Mouse (Mus musculus): ENCODE data around the gene Cog5. TPM values are rescaled to one million over a fixed set of nuclear protein-coding genes. Genes with fewer than 3 reads are reported as not detected.

Gene Cog5
- polyA plus RNA-seq, 1 experiment from 2014 or later = 36.8 TPM

- Histone ChIP-seq H3K27me3 (ENCODE audit: control insufficient read depth, insufficient read depth, low read length) (no peaks in the 10 kb centered on the region), H3K4me3 (ENCODE audit: low read depth, low read length) (no peak overlapping the region), H3K9ac (replicated peaks; ENCODE audit: low read length) (no peak overlapping the region), H3K9me3 (replicated peaks; ENCODE audit: control insufficient read depth, low read length) (no peaks in the 10 kb centered on the region), H3K27ac (replicated peaks; ENCODE audit: low read depth, low read length) (no peak overlapping the region), H3K4me2 (ENCODE audit: low read depth, low read length) (no peak overlapping the region), H3K4me1 (ENCODE audit: control insufficient read depth, insufficient read depth, low read length) (no peaks in the 10 kb centered on the region), H3K36me3 (replicated peaks; ENCODE audit: control insufficient read depth, insufficient read depth, low read depth, low read length) (no peaks in the 10 kb centered on the region)
- no peak for ATAC-seq (replicated peaks; ENCODE audit: insufficient number of reproducible peaks, low FRiP score, low TSS enrichment, low read depth)
- WGBS = 78% methylated on average over 5 of the region's 5 CpGs
- no peak for DNase-seq (ENCODE audit: low spot score)
Measured at GRCm38 (mm10) chr12:31835480-31835879, 180.8 kb downstream of the Cog5 start.

GRCm38 (mm10) chr12:31836211-31836610, 181.5 kb downstream of the Cog5 start:
- Histone ChIP-seq H3K36me3 (replicated peaks; ENCODE audit: control insufficient read depth, insufficient read depth, low read depth, low read length) (no peaks in the 10 kb centered on the region), H3K27ac (replicated peaks; ENCODE audit: low read depth, low read length) (no peak overlapping the region), H3K9me3 (replicated peaks; ENCODE audit: control insufficient read depth, low read length) (no peaks in the 10 kb centered on the region), H3K4me3 (ENCODE audit: low read depth, low read length) (no peak overlapping the region), H3K9ac (replicated peaks; ENCODE audit: low read length) (no peak overlapping the region), H3K27me3 (ENCODE audit: control insufficient read depth, insufficient read depth, low read length) (no peaks in the 10 kb centered on the region), H3K4me2 (ENCODE audit: low read depth, low read length) (no peak overlapping the region), H3K4me1 (ENCODE audit: control insufficient read depth, insufficient read depth, low read length) (no peaks in the 10 kb centered on the region)
- ATAC-seq (replicated peaks; ENCODE audit: insufficient number of reproducible peaks, low FRiP score, low TSS enrichment, low read depth) = no peak
- WGBS = 2% methylated on average over 1 of the region's 1 CpGs
- DNase-seq (ENCODE audit: low spot score) = no peak

- H3K4me3 ChIP-seq (ENCODE audit: low read depth, low read length) = no peak overlapping the region
- H3K4me1 ChIP-seq (ENCODE audit: control insufficient read depth, insufficient read depth, low read length) = no peaks in the 10 kb centered on the region
- no peak overlapping the region for H3K27ac ChIP-seq (replicated peaks; ENCODE audit: low read depth, low read length)
- no peaks in the 10 kb centered on the region for H3K9me3 ChIP-seq (replicated peaks; ENCODE audit: control insufficient read depth, low read length)
- H3K36me3 ChIP-seq (replicated peaks; ENCODE audit: control insufficient read depth, insufficient read depth, low read depth, low read length) = no peaks in the 10 kb centered on the region
- no peaks in the 10 kb centered on the region for H3K27me3 ChIP-seq (ENCODE audit: control insufficient read depth, insufficient read depth, low read length)
- no peak overlapping the region for H3K4me2 ChIP-seq (ENCODE audit: low read depth, low read length)
- DNase-seq (ENCODE audit: low spot score) (no peak), ATAC-seq (replicated peaks; ENCODE audit: insufficient number of reproducible peaks, low FRiP score, low TSS enrichment, low read depth) (no peak)
- H3K9ac ChIP-seq (replicated peaks; ENCODE audit: low read length) = no peak overlapping the region
Measured at GRCm38 (mm10) chr12:31838521-31838920, 183.9 kb downstream of the Cog5 start.

- Histone ChIP-seq H3K4me3 (ENCODE audit: low read depth, low read length) (no peak overlapping the region), H3K9ac (replicated peaks; ENCODE audit: low read length) (no peak overlapping the region), H3K9me3 (replicated peaks; ENCODE audit: control insufficient read depth, low read length) (no peaks in the 10 kb centered on the region), H3K36me3 (replicated peaks; ENCODE audit: control insufficient read depth, insufficient read depth, low read depth, low read length) (no peaks in the 10 kb centered on the region), H3K27me3 (ENCODE audit: control insufficient read depth, insufficient read depth, low read length) (no peaks in the 10 kb centered on the region), H3K4me2 (ENCODE audit: low read depth, low read length) (no peak overlapping the region), H3K27ac (replicated peaks; ENCODE audit: low read depth, low read length) (no peak overlapping the region), H3K4me1 (ENCODE audit: control insufficient read depth, insufficient read depth, low read length) (no peaks in the 10 kb centered on the region)
- DNase-seq (ENCODE audit: low spot score) (no peak), ATAC-seq (replicated peaks; ENCODE audit: insufficient number of reproducible peaks, low FRiP score, low TSS enrichment, low read depth) (no peak)
Measured at GRCm38 (mm10) chr12:31839249-31839648, 184.6 kb downstream of the Cog5 start.

GRCm38 (mm10) chr12:31846077-31846476, 191.4 kb downstream of the Cog5 start:
- WGBS = 78% methylated on average over 3 of the region's 3 CpGs
- DNase-seq (ENCODE audit: low spot score) = no peak
- H3K9me3 ChIP-seq (replicated peaks; ENCODE audit: control insufficient read depth, low read length) = no peaks in the 10 kb centered on the region
- no peaks in the 10 kb centered on the region for H3K27me3 ChIP-seq (ENCODE audit: control insufficient read depth, insufficient read depth, low read length)
- H3K36me3 ChIP-seq (replicated peaks; ENCODE audit: control insufficient read depth, insufficient read depth, low read depth, low read length) = no peaks in the 10 kb centered on the region
- no peak overlapping the region for H3K4me2 ChIP-seq (ENCODE audit: low read depth, low read length)
- H3K27ac ChIP-seq (replicated peaks; ENCODE audit: low read depth, low read length) = no peak overlapping the region
- H3K9ac ChIP-seq (replicated peaks; ENCODE audit: low read length) = no peak overlapping the region
- no peak for ATAC-seq (replicated peaks; ENCODE audit: insufficient number of reproducible peaks, low FRiP score, low TSS enrichment, low read depth)
- H3K4me1 ChIP-seq (ENCODE audit: control insufficient read depth, insufficient read depth, low read length) = no peaks in the 10 kb centered on the region
- H3K4me3 ChIP-seq (ENCODE audit: low read depth, low read length) = no peak overlapping the region

- no peak for DNase-seq (ENCODE audit: low spot score)
- H3K4me1 ChIP-seq (ENCODE audit: control insufficient read depth, insufficient read depth, low read length) = no peaks in the 10 kb centered on the region
- no peaks in the 10 kb centered on the region for H3K36me3 ChIP-seq (replicated peaks; ENCODE audit: control insufficient read depth, insufficient read depth, low read depth, low read length)
- H3K27ac ChIP-seq (replicated peaks; ENCODE audit: low read depth, low read length) = no peak overlapping the region
- no peak for ATAC-seq (replicated peaks; ENCODE audit: insufficient number of reproducible peaks, low FRiP score, low TSS enrichment, low read depth)
- no peak overlapping the region for H3K4me2 ChIP-seq (ENCODE audit: low read depth, low read length)
- H3K4me3 ChIP-seq (ENCODE audit: low read depth, low read length) = no peak overlapping the region
- WGBS = 87% methylated on average over 5 of the region's 5 CpGs
- no peaks in the 10 kb centered on the region for H3K9me3 ChIP-seq (replicated peaks; ENCODE audit: control insufficient read depth, low read length)
- H3K27me3 ChIP-seq (ENCODE audit: control insufficient read depth, insufficient read depth, low read length) = no peaks in the 10 kb centered on the region
- no peak overlapping the region for H3K9ac ChIP-seq (replicated peaks; ENCODE audit: low read length)
Measured at GRCm38 (mm10) chr12:31848630-31849415, 194.2 kb downstream of the Cog5 start.

- WGBS = 93% methylated on average over 2 of the region's 2 CpGs
- no peak for ATAC-seq (replicated peaks; ENCODE audit: insufficient number of reproducible peaks, low FRiP score, low TSS enrichment, low read depth)
- H3K36me3 ChIP-seq (replicated peaks; ENCODE audit: control insufficient read depth, insufficient read depth, low read depth, low read length) = no peaks in the 10 kb centered on the region
Measured at GRCm38 (mm10) chr12:31849601-31850000, 194.9 kb downstream of the Cog5 start.

GRCm38 (mm10) chr12:31854039-31854438, 199.4 kb downstream of the Cog5 start:
- H3K9me3 ChIP-seq (replicated peaks; ENCODE audit: control insufficient read depth, low read length) = no peaks in the 10 kb centered on the region
- ATAC-seq (replicated peaks; ENCODE audit: insufficient number of reproducible peaks, low FRiP score, low TSS enrichment, low read depth) = no peak
- WGBS = 78% methylated on average over 3 of the region's 3 CpGs
- H3K36me3 ChIP-seq (replicated peaks; ENCODE audit: control insufficient read depth, insufficient read depth, low read depth, low read length) = no peaks in the 10 kb centered on the region
- no peaks in the 10 kb centered on the region for H3K4me1 ChIP-seq (ENCODE audit: control insufficient read depth, insufficient read depth, low read length)
- no peak overlapping the region for H3K9ac ChIP-seq (replicated peaks; ENCODE audit: low read length)
- H3K4me2 ChIP-seq (ENCODE audit: low read depth, low read length) = no peak overlapping the region
- H3K27me3 ChIP-seq (ENCODE audit: control insufficient read depth, insufficient read depth, low read length) = no peaks in the 10 kb centered on the region
- no peak overlapping the region for H3K4me3 ChIP-seq (ENCODE audit: low read depth, low read length)
- DNase-seq (ENCODE audit: low spot score) = no peak
- H3K27ac ChIP-seq (replicated peaks; ENCODE audit: low read depth, low read length) = no peak overlapping the region

More at GRCm38 (mm10) chr12:31849601-31850000, 194.9 kb downstream of the Cog5 start:
- Histone ChIP-seq H3K4me3 (ENCODE audit: low read depth, low read length) (no peak overlapping the region), H3K9me3 (replicated peaks; ENCODE audit: control insufficient read depth, low read length) (no peaks in the 10 kb centered on the region), H3K9ac (replicated peaks; ENCODE audit: low read length) (no peak overlapping the region), H3K27me3 (ENCODE audit: control insufficient read depth, insufficient read depth, low read length) (no peaks in the 10 kb centered on the region), H3K4me2 (ENCODE audit: low read depth, low read length) (no peak overlapping the region), H3K27ac (replicated peaks; ENCODE audit: low read depth, low read length) (no peak overlapping the region), H3K4me1 (ENCODE audit: control insufficient read depth, insufficient read depth, low read length) (no peaks in the 10 kb centered on the region)
- DNase-seq (ENCODE audit: low spot score) = no peak

Data from embryonic facial prominence, embryonic 11.5 days (tissue).